ENCODE assay signal across 22 mouse cellular contexts in genomic region chr17:36273796-36274195, GRCm38 (mm10). TPM values are rescaled to one million over a fixed set of nuclear protein-coding genes. Genes with fewer than 3 reads are reported as not detected.
DNase-seq lines count a peak whose midpoint lies in the region; ATAC-seq and TF ChIP-seq lines count a peak whose summit lies in the region.
"Had no signal": no experiment of that assay in that cellular context is flagged by ENCODE, and none has a peak within 500 bp of the region (broad histone marks: within the 10 kb centered on the region; RNA-seq: fewer than 3 reads in every experiment).

No protein-coding gene starts in this region.

- no peaks in the 10 kb centered on the region for H3K27me3 ChIP-seq in heart, postnatal 0 days (ENCODE audit: control insufficient read depth, insufficient read depth, low read length)
- H3K27me3 ChIP-seq in midbrain, embryonic 15.5 days (replicated peaks) = no peaks in the 10 kb centered on the region
- H3K27me3 ChIP-seq in midbrain, postnatal 0 days (ENCODE audit: insufficient read depth, low read length) = no peaks in the 10 kb centered on the region
- H3K27me3 ChIP-seq in kidney, adult 2 months (replicated peaks; ENCODE audit: control insufficient read depth, insufficient read depth, low read length) = no peaks in the 10 kb centered on the region
- H3K27me3 ChIP-seq: forebrain, embryonic 12.5 days; intestine, embryonic 15.5 days; midbrain, embryonic 12.5 days had no signal

- TF ChIP-seq CTCF in heart, postnatal 0 days (IDR thresholded peaks at IDR 0.05; ENCODE audit: low read depth) = no peak
- no peak for TF ChIP-seq CTCF in midbrain, postnatal 0 days (IDR thresholded peaks at IDR 0.05)
- no peak for TF ChIP-seq CTCF in kidney, adult 2 months (conservative IDR thresholded peaks at IDR 0.05; ENCODE audit: insufficient read depth, insufficient read length, low read depth, low read length)

- no peak for TF ChIP-seq EP300 in heart, postnatal 0 days (IDR thresholded peaks at IDR 0.05; ENCODE audit: low read depth)

- no peak for ATAC-seq in heart, postnatal 0 days (ENCODE audit: insufficient read depth, low read depth)
- ATAC-seq in midbrain, embryonic 15.5 days (replicated peaks) = no peak
- no peak for ATAC-seq in midbrain, postnatal 0 days (ENCODE audit: low FRiP score)
- ATAC-seq: intestine, embryonic 15.5 days had no signal

- no peak overlapping the region for H3K9ac ChIP-seq in heart, postnatal 0 days (replicated peaks; ENCODE audit: low read depth, low read length)
- H3K9ac ChIP-seq in midbrain, embryonic 15.5 days = no peak overlapping the region
- no peak overlapping the region for H3K9ac ChIP-seq in midbrain, postnatal 0 days (replicated peaks; ENCODE audit: low read length, poor library complexity, severe bottlenecking)
- H3K9ac ChIP-seq: forebrain, embryonic 12.5 days; intestine, embryonic 15.5 days; midbrain, embryonic 12.5 days had no signal

- no peak overlapping the region for H3K4me2 ChIP-seq in heart, postnatal 0 days (ENCODE audit: low read depth, low read length)
- peak overlapping the region; percentile 88; the same call in 1 of the 2 replicates for H3K4me2 ChIP-seq in midbrain, embryonic 15.5 days
- no peak overlapping the region for H3K4me2 ChIP-seq in midbrain, postnatal 0 days (ENCODE audit: low read depth, low read length, poor library complexity, severe bottlenecking)
- H3K4me2 ChIP-seq: midbrain, embryonic 12.5 days had no signal

- DNase-seq in heart, postnatal 0 days (ENCODE audit: low spot score) = no peak
- no peak for DNase-seq in heart, adult 9 months (ENCODE audit: low spot score in 2 of 2)
- no peak for DNase-seq in midbrain, postnatal 0 days (ENCODE audit: low spot score)
- peak; percentile 53 for DNase-seq in induced T-regulatory cell, adult 2 months (ENCODE audit: low read depth)
- DNase-seq in thymus, postnatal 4 days = peak; percentile 22
- no peak for DNase-seq in kidney, adult 2 months
- DNase-seq in kidney, adult 9 months = no peak
- DNase-seq: adrenal gland, postnatal 36 days; B cell, adult 2 months; cerebellum, postnatal 14 days; heart, postnatal 14 days; layer of hippocampus, postnatal 36 days; lung, postnatal 36 days had no signal

- H3K4me1 ChIP-seq in heart, postnatal 0 days (ENCODE audit: control insufficient read depth, insufficient read depth) = peaks cover 20% of the 10 kb centered on the region
- H3K4me1 ChIP-seq in midbrain, embryonic 15.5 days = peaks cover 32% of the 10 kb centered on the region
- H3K4me1 ChIP-seq in midbrain, postnatal 0 days (ENCODE audit: insufficient read depth, low read length) = peaks cover 17% of the 10 kb centered on the region
- peaks cover 3% of the 10 kb centered on the region; the same call in 1 of the 2 replicates for H3K4me1 ChIP-seq in kidney, adult 2 months (ENCODE audit: control insufficient read depth, insufficient read depth, low read length)

- TF ChIP-seq POLR2A in kidney, adult 2 months (IDR thresholded peaks at IDR 0.05; ENCODE audit: low read depth, low read length) = no peak

- WGBS in heart, postnatal 0 days = 73% methylated on average over 4 of the region's 4 CpGs
- WGBS in midbrain, embryonic 15.5 days = 94% methylated on average over 4 of the region's 4 CpGs
- 91% methylated on average over 4 of the region's 4 CpGs for WGBS in midbrain, postnatal 0 days
- whole genome bisulfite sequencing in kidney, adult 2 months = 73% methylated on average over 4 of the region's 4 CpGs

- H3K9me3 ChIP-seq in heart, postnatal 0 days (replicated peaks; ENCODE audit: control insufficient read depth, low read length) = no peaks in the 10 kb centered on the region
- H3K9me3 ChIP-seq in midbrain, embryonic 15.5 days = no peaks in the 10 kb centered on the region
- H3K9me3 ChIP-seq in midbrain, postnatal 0 days (ENCODE audit: low read length) = no peaks in the 10 kb centered on the region
- H3K9me3 ChIP-seq: forebrain, embryonic 12.5 days; G1E; intestine, embryonic 15.5 days; midbrain, embryonic 12.5 days had no signal

- no peak overlapping the region for H3K4me3 ChIP-seq in heart, postnatal 0 days (ENCODE audit: low read depth, low read length)
- H3K4me3 ChIP-seq in midbrain, embryonic 15.5 days = no peak overlapping the region
- H3K4me3 ChIP-seq in midbrain, postnatal 0 days (ENCODE audit: low read depth, low read length) = no peak overlapping the region
- no peak overlapping the region for H3K4me3 ChIP-seq in kidney, adult 2 months (ENCODE audit: insufficient read depth, low read depth, low read length)

- no peaks in the 10 kb centered on the region for H3K36me3 ChIP-seq in heart, postnatal 0 days (replicated peaks; ENCODE audit: control insufficient read depth, insufficient read depth, low read length)
- H3K36me3 ChIP-seq in midbrain, embryonic 15.5 days (replicated peaks) = no peaks in the 10 kb centered on the region
- H3K36me3 ChIP-seq in midbrain, postnatal 0 days (ENCODE audit: insufficient read depth, low read length) = no peaks in the 10 kb centered on the region; the same call in 1 of the 2 replicates
- no peaks in the 10 kb centered on the region for H3K36me3 ChIP-seq in kidney, adult 2 months (ENCODE audit: control insufficient read depth, insufficient read depth, low read length)
- H3K36me3 ChIP-seq: intestine, embryonic 15.5 days had no signal

- H3K27ac ChIP-seq in heart, postnatal 0 days (ENCODE audit: low read depth) = peak overlapping the region; percentile 14; the same call in 1 of the 2 replicates
- H3K27ac ChIP-seq in midbrain, embryonic 15.5 days = no peak overlapping the region
- no peak overlapping the region for H3K27ac ChIP-seq in midbrain, postnatal 0 days (ENCODE audit: low read depth, low read length)
- no peak overlapping the region for H3K27ac ChIP-seq in kidney, adult 2 months (ENCODE audit: insufficient read depth, low read depth, low read length)
- H3K27ac ChIP-seq: forebrain, embryonic 12.5 days; intestine, embryonic 15.5 days; midbrain, embryonic 12.5 days had no signal

RNA-seq across cellular contexts. Expression of gene Trim39, which starts 1.7 kb away (rescaled TPM):
- total RNA-seq in heart, postnatal 0 days (2014; rRNA removed; ENCODE audit: low replicate concordance) = 7.4 and 14.3 TPM in 2 replicates
- polyA plus RNA-seq in heart, postnatal 0 days (2015; fragmentation: Nextera tagmentation; extraction: Ambion mirVana) = 4.8 and 5.1 TPM in 2 replicates
- 29.0 and 31.2 TPM in 2 replicates for polyA plus RNA-seq in midbrain, embryonic 15.5 days (2015; fragmentation: Nextera tagmentation; extraction: Ambion mirVana)
- total RNA-seq in midbrain, postnatal 0 days (2014; rRNA removed) = 23.5 and 29.6 TPM in 2 replicates
- polyA plus RNA-seq in midbrain, postnatal 0 days (2015; fragmentation: Nextera tagmentation; extraction: Ambion mirVana) = 12.5 and 14.3 TPM in 2 replicates
- 11.1 and 11.4 TPM in 2 replicates for polyA plus RNA-seq in kidney, adult 2 months (2012; rRNA removed)

RNA-seq across cellular contexts. Expression of gene H2-M10.2, which starts 12.5 kb away (rescaled TPM):
- not detected in 2 replicates for total RNA-seq in heart, postnatal 0 days (2014; rRNA removed; ENCODE audit: low replicate concordance)
- polyA plus RNA-seq in heart, postnatal 0 days (2015; fragmentation: Nextera tagmentation; extraction: Ambion mirVana) = not detected in 2 replicates
- 0.20 and 0.35 TPM in 2 replicates for polyA plus RNA-seq in midbrain, embryonic 15.5 days (2015; fragmentation: Nextera tagmentation; extraction: Ambion mirVana)
- total RNA-seq in midbrain, postnatal 0 days (2014; rRNA removed) = not detected in 2 replicates
- polyA plus RNA-seq in midbrain, postnatal 0 days (2015; fragmentation: Nextera tagmentation; extraction: Ambion mirVana) = not detected in 2 replicates
- polyA plus RNA-seq in kidney, adult 2 months (2012; rRNA removed) = not detected in 2 replicates
- total RNA-seq: adrenal gland, postnatal 36 days; G1E; gastrocnemius, postnatal 4 days; heart, postnatal 14 days; layer of hippocampus, postnatal 36 days had no signal
- polyA plus RNA-seq: embryonic facial prominence, embryonic 11.5 days; forebrain, embryonic 12.5 days; G1E; intestine, embryonic 15.5 days; large intestine, adult 2 months; limb, embryonic 14.5 days had no signal

RNA-seq across cellular contexts. Expression of gene Rpp21, which starts 15.9 kb away (rescaled TPM):
- 5.5 and 28.3 TPM in 2 replicates for total RNA-seq in heart, postnatal 0 days (2014; rRNA removed; ENCODE audit: low replicate concordance)
- 89.0 and 97.8 TPM in 2 replicates for polyA plus RNA-seq in heart, postnatal 0 days (2015; fragmentation: Nextera tagmentation; extraction: Ambion mirVana)
- 124 and 138 TPM in 2 replicates for polyA plus RNA-seq in midbrain, embryonic 15.5 days (2015; fragmentation: Nextera tagmentation; extraction: Ambion mirVana)
- total RNA-seq in midbrain, postnatal 0 days (2014; rRNA removed) = 47.7 and 48.5 TPM in 2 replicates
- 169 and 187 TPM in 2 replicates for polyA plus RNA-seq in midbrain, postnatal 0 days (2015; fragmentation: Nextera tagmentation; extraction: Ambion mirVana)
- polyA plus RNA-seq in kidney, adult 2 months (2012; rRNA removed) = 101 and 122 TPM in 2 replicates

RNA-seq across cellular contexts. Expression of gene H2-M10.1, which starts 52.2 kb away (rescaled TPM):
- not detected in 2 replicates for total RNA-seq in heart, postnatal 0 days (2014; rRNA removed; ENCODE audit: low replicate concordance)
- not detected in 2 replicates for polyA plus RNA-seq in heart, postnatal 0 days (2015; fragmentation: Nextera tagmentation; extraction: Ambion mirVana)
- polyA plus RNA-seq in midbrain, embryonic 15.5 days (2015; fragmentation: Nextera tagmentation; extraction: Ambion mirVana) = not detected in 2 replicates
- not detected in 2 replicates for total RNA-seq in midbrain, postnatal 0 days (2014; rRNA removed)
- not detected in 2 replicates for polyA plus RNA-seq in midbrain, postnatal 0 days (2015; fragmentation: Nextera tagmentation; extraction: Ambion mirVana)
- polyA plus RNA-seq in kidney, adult 2 months (2012; rRNA removed) = not detected in 2 replicates
- total RNA-seq: adrenal gland, postnatal 36 days; G1E; gastrocnemius, postnatal 4 days; heart, postnatal 14 days; layer of hippocampus, postnatal 36 days had no signal
- polyA plus RNA-seq: embryonic facial prominence, embryonic 11.5 days; forebrain, embryonic 12.5 days; G1E; intestine, embryonic 15.5 days; large intestine, adult 2 months; limb, embryonic 14.5 days; midbrain, embryonic 12.5 days had no signal

Comparison
In these comparisons a context has a peak if more than half of its experiments do, and no peak if none do; other contexts are left out.
1. DNase-seq: peak in induced T-regulatory cell, adult 2 months (single experiment) and thymus, postnatal 4 days (single experiment); none in heart, postnatal 0 days (single experiment), heart, adult 9 months (0 of 2), midbrain, postnatal 0 days (single experiment), kidney, adult 2 months (single experiment) and kidney, adult 9 months (single experiment).